In genomic region chr5:123014753-123015701, GRCm38 (mm10) we compare ENCODE assay signal across 8 mouse cellular contexts. TPM values are rescaled to one million over a fixed set of nuclear protein-coding genes. Genes with fewer than 3 reads are reported as not detected.
DNase-seq lines count a peak whose midpoint lies in the region; ATAC-seq lines count a peak whose summit lies in the region.

Gene Orai1 (plus strand): TSS chr5:123015074.

- peak within 1 kb of the TSS; percentile 80 for H3K4me3 ChIP-seq in hindbrain, embryonic 16.5 days (ENCODE audit: low read length)
- H3K4me3 ChIP-seq in macrophage (ENCODE audit: inconsistent target) = peak within 1 kb of the TSS; percentile 78

- WGBS in hindbrain, embryonic 16.5 days = under 1% methylated on average over 80 of the region's 106 CpGs
- under 1% methylated on average over 80 of the region's 106 CpGs for WGBS in macrophage (ENCODE audit: missing documents)

- H3K4me2 ChIP-seq in hindbrain, embryonic 16.5 days (ENCODE audit: low read length) = peak within 1 kb of the TSS; percentile 81

- H3K36me3 ChIP-seq in hindbrain, embryonic 16.5 days (ENCODE audit: control insufficient read depth, insufficient read depth, low read length) = no peaks in the 10 kb centered on the region
- no peaks in the 10 kb centered on the region for H3K36me3 ChIP-seq in macrophage (ENCODE audit: inconsistent target)

- ATAC-seq in hindbrain, embryonic 16.5 days = peak; percentile 97

- peak within 1 kb of the TSS; percentile 90 for H3K27ac ChIP-seq in hindbrain, embryonic 16.5 days (ENCODE audit: low read depth, low read length)
- peak within 1 kb of the TSS; percentile 77 for H3K27ac ChIP-seq in macrophage

- H3K9ac ChIP-seq in hindbrain, embryonic 16.5 days (ENCODE audit: low read depth, low read length) = peak within 1 kb of the TSS; percentile 88

- no peaks in the 10 kb centered on the region for H3K9me3 ChIP-seq in hindbrain, embryonic 16.5 days (ENCODE audit: control insufficient read depth, low read length)

- H3K27me3 ChIP-seq in hindbrain, embryonic 16.5 days (replicated peaks; ENCODE audit: control insufficient read depth, insufficient read depth, low read length) = no peaks in the 10 kb centered on the region

- H3K4me1 ChIP-seq in hindbrain, embryonic 16.5 days (ENCODE audit: control insufficient read depth, insufficient read depth, low read depth, low read length) = peaks cover 21% of the 10 kb centered on the region

- peak; percentile 92 for DNase-seq in WW6 (ENCODE audit: low read depth, low spot score)
- peak; percentile 84 to 95 for DNase-seq in cerebellum, postnatal 4 days (ENCODE audit: low spot score in 2 of 2)
- DNase-seq in gastrocnemius, adult 18-20 months (ENCODE audit: low spot score) = peak; percentile 99
- peak; percentile 91 to 95 for DNase-seq in left cerebral cortex, adult 18-20 months (ENCODE audit: low spot score in 2 of 2)
- DNase-seq in right cerebral cortex, adult 18-20 months = peak; percentile 97
- DNase-seq in urinary bladder, postnatal 10 days (ENCODE audit: low spot score) = peak; percentile 92

- H3K79me2 ChIP-seq in macrophage (ENCODE audit: inconsistent target) = peaks cover 45% of the 10 kb centered on the region

RNA-seq across cellular contexts. Expression of gene Orai1, which starts in this region (rescaled TPM):
- 10 to 100 TPM; 31.9 to 33.4 TPM for total RNA-seq in gastrocnemius, adult 18-20 months (2021)
- polyA plus RNA-seq in hindbrain, embryonic 16.5 days (2015; fragmentation: Nextera tagmentation; extraction: Ambion mirVana) = 14.2 TPM in 2 replicates
- total RNA-seq in left cerebral cortex, adult 18-20 months (2021) = 1 to 10 TPM; 8.8 to 10.0 TPM
- total RNA-seq in macrophage (2018; cell fraction: chromatin; rRNA removed) = 10 to 100 TPM in 21 of 26 experiments, 1 to 10 TPM in 5; 2.8 to 40.6 (median 18.2) TPM
- total RNA-seq in macrophage (2018; cell fraction: cytosol; rRNA removed) = 10 to 100 TPM; 18.7 to 41.9 (median 32.1) TPM
- 10 to 100 TPM in 24 of 26 experiments, 1 to 10 TPM in 2; 7.3 to 39.8 (median 20.7) TPM for total RNA-seq in macrophage (2018; cell fraction: nucleus; rRNA removed)
- 17.7 to 42.0 TPM (median 35.0 TPM) in 3 replicates for polyA plus RNA-seq in macrophage (2018)

Comparison
In these comparisons a context has a peak if more than half of its experiments do, and no peak if none do; other contexts are left out.
1. Peak in every context shown above with its lines: DNase-seq, ATAC-seq, H3K4me3 ChIP-seq and H3K27ac ChIP-seq.